Mouse (Mus musculus) heart, embryonic 13.5 days (tissue): Measurements from ENCODE around the gene Cenpp. TPM values are rescaled to one million over a fixed set of nuclear protein-coding genes. Genes with fewer than 3 reads are reported as not detected.

Experiments
- ATAC-seq: fragments of 200-750 bp; cut with Nextera tagmentation; 2 replicates; pipeline ENCODE4 v1.8.0; 2017; ENCODE audit warnings: moderate TSS enrichment; ENCODE audit not compliant: insufficient number of reproducible peaks, low FRiP score, low TSS enrichment; ENCODE audit errors: extremely low read depth
- H3K27ac ChIP-seq: fragments of 300-500 bp; sonication (generic); replicated peaks from 2 replicates; pipeline ENCODE4 v1.5.1; 2015; ENCODE audit warnings: moderate library complexity, mild to moderate bottlenecking, inconsistent platforms
- H3K27me3 ChIP-seq: fragments of 300-500 bp; sonication (generic); replicated peaks from 2 replicates; pipeline ENCODE4 v1.6.1; 2015; ENCODE audit warnings: mild to moderate bottlenecking, inconsistent platforms
- H3K36me3 ChIP-seq: fragments of 300-500 bp; sonication (generic); 2 replicates; pipeline ENCODE4 v1.6.1; 2015; ENCODE audit warnings: mild to moderate bottlenecking, inconsistent platforms
- H3K4me1 ChIP-seq: fragments of 300-500 bp; sonication (generic); 2 replicates; pipeline ENCODE4 v1.6.1; 2015; ENCODE audit warnings: inconsistent platforms
- H3K4me2 ChIP-seq: fragments of 300-500 bp; sonication (generic); 2 replicates; pipeline ENCODE4 v1.6.1; 2015; ENCODE audit warnings: inconsistent platforms, mild to moderate bottlenecking, moderate library complexity
- H3K4me3 ChIP-seq: fragments of 300-500 bp; sonication (generic); 2 replicates; pipeline ENCODE4 v1.5.1; 2015; ENCODE audit warnings: moderate library complexity, mild to moderate bottlenecking, inconsistent platforms
- H3K9ac ChIP-seq: fragments of 300-500 bp; sonication (generic); 2 replicates; pipeline ENCODE4 v1.6.1; 2015; ENCODE audit warnings: inconsistent platforms, mild to moderate bottlenecking, moderate library complexity
- H3K9me3 ChIP-seq: fragments of 300-500 bp; sonication (generic); 2 replicates; pipeline ENCODE4 v1.6.1; 2016; ENCODE audit warnings: inconsistent platforms
- WGBS: fragments of 180-500 bp; shearing (Covaris S2); methylation state at CpG from one replicate; pipeline ENCODE4 v1.1.7; 2015; ENCODE audit warnings: mixed read lengths; 5-methylcytosine and 5-hydroxymethylcytosine counted together
- polyA plus RNA-seq: library from polyadenylated mRNA; unstranded; fragments of >200 nt; fragmentation: Nextera tagmentation; extraction: Ambion mirVana; gene quantifications from 2 replicates; pipeline ENCODE4 v1.2.1, GENCODE M21; 2015

Gene Cenpp
- polyA plus RNA-seq, 1 experiment from 2014 or later: 23.0 TPM

- Histone ChIP-seq H3K27me3 (no peaks in the 10 kb centered on the region), H3K4me1 (peaks cover 12% of the 10 kb centered on the region), H3K4me3 (no peak overlapping the region), H3K36me3 (peaks cover 15% of the 10 kb centered on the region), H3K9ac (no peak overlapping the region), H3K27ac (peak overlapping the region; percentile 48; the same call in 1 of the 2 replicates), H3K9me3 (no peaks in the 10 kb centered on the region), H3K4me2 (no peak overlapping the region)
- no peak for ATAC-seq
- WGBS: 56% methylated on average over 2 of the region's 2 CpGs
Measured at GRCm38 (mm10) chr13:49644731-49645529, 7.7 kb downstream of the Cenpp start.

- H3K27ac ChIP-seq: no peak overlapping the region
- H3K9ac ChIP-seq: no peak overlapping the region
- H3K4me3 ChIP-seq: no peak overlapping the region
- ATAC-seq: no peak
- peaks cover 21% of the 10 kb centered on the region for H3K36me3 ChIP-seq
- H3K9me3 ChIP-seq: no peaks in the 10 kb centered on the region
- peaks cover 12% of the 10 kb centered on the region for H3K4me1 ChIP-seq
- no peaks in the 10 kb centered on the region for H3K27me3 ChIP-seq
- H3K4me2 ChIP-seq: no peak overlapping the region
Measured at GRCm38 (mm10) chr13:49643669-49644362, 8.8 kb downstream of the Cenpp start.

GRCm38 (mm10) chr13:49642650-49643049, 9.9 kb downstream of the Cenpp start:
- Histone ChIP-seq H3K27me3 (no peaks in the 10 kb centered on the region), H3K4me2 (no peak overlapping the region), H3K4me1 (peaks cover 12% of the 10 kb centered on the region), H3K36me3 (peaks cover 19% of the 10 kb centered on the region), H3K9ac (no peak overlapping the region), H3K27ac (no peak overlapping the region), H3K9me3 (no peaks in the 10 kb centered on the region), H3K4me3 (no peak overlapping the region)
- ATAC-seq: no peak
- 76% methylated on average over 6 of the region's 6 CpGs for WGBS

GRCm38 (mm10) chr13:49639965-49640364, 12.6 kb downstream of the Cenpp start:
- whole genome bisulfite sequencing: 82% methylated on average over 2 of the region's 2 CpGs

GRCm38 (mm10) chr13:49629076-49629475, 23.5 kb downstream of the Cenpp start:
- Histone ChIP-seq H3K4me2 (no peak overlapping the region), H3K27me3 (no peaks in the 10 kb centered on the region), H3K36me3 (no peaks in the 10 kb centered on the region), H3K4me3 (no peak overlapping the region), H3K9ac (no peak overlapping the region), H3K4me1 (no peaks in the 10 kb centered on the region), H3K27ac (no peak overlapping the region), H3K9me3 (no peaks in the 10 kb centered on the region)
- ATAC-seq: no peak
- WGBS: 87% methylated on average over 2 of the region's 2 CpGs

More at GRCm38 (mm10) chr13:49639965-49640364, 12.6 kb downstream of the Cenpp start:
- Histone ChIP-seq H3K4me2 (no peak overlapping the region), H3K27me3 (no peaks in the 10 kb centered on the region), H3K9ac (no peak overlapping the region), H3K9me3 (no peaks in the 10 kb centered on the region), H3K4me3 (no peak overlapping the region), H3K4me1 (peaks cover 12% of the 10 kb centered on the region), H3K27ac (no peak overlapping the region), H3K36me3 (peaks cover 20% of the 10 kb centered on the region)
- no peak for ATAC-seq

- H3K4me3 ChIP-seq: no peak overlapping the region
- no peak overlapping the region for H3K4me2 ChIP-seq
- H3K27me3 ChIP-seq: no peaks in the 10 kb centered on the region
- no peak overlapping the region for H3K9ac ChIP-seq
- H3K4me1 ChIP-seq: no peaks in the 10 kb centered on the region
- H3K36me3 ChIP-seq: no peaks in the 10 kb centered on the region
- no peaks in the 10 kb centered on the region for H3K9me3 ChIP-seq
- H3K27ac ChIP-seq: no peak overlapping the region
- ATAC-seq: no peak
Measured at GRCm38 (mm10) chr13:49628167-49628566, 24.4 kb downstream of the Cenpp start.

GRCm38 (mm10) chr13:49623216-49623615, 29.4 kb downstream of the Cenpp start:
- H3K27ac ChIP-seq: no peak overlapping the region
- H3K9me3 ChIP-seq: no peaks in the 10 kb centered on the region
- peaks cover 4% of the 10 kb centered on the region; the same call in 1 of the 2 replicates for H3K4me1 ChIP-seq
- no peaks in the 10 kb centered on the region for H3K27me3 ChIP-seq
- WGBS: 61% methylated on average over 1 of the region's 1 CpGs
- H3K36me3 ChIP-seq: peaks cover 4% of the 10 kb centered on the region; the same call in 1 of the 2 replicates
- no peak for ATAC-seq
- H3K4me3 ChIP-seq: no peak overlapping the region
- H3K4me2 ChIP-seq: no peak overlapping the region
- no peak overlapping the region for H3K9ac ChIP-seq

- peaks cover 9% of the 10 kb centered on the region; the same call in 1 of the 2 replicates for H3K36me3 ChIP-seq
- no peak overlapping the region for H3K4me2 ChIP-seq
- no peak overlapping the region for H3K4me3 ChIP-seq
- H3K27ac ChIP-seq: no peak overlapping the region
- H3K27me3 ChIP-seq: no peaks in the 10 kb centered on the region
- H3K9ac ChIP-seq: no peak overlapping the region
- no peak for ATAC-seq
- no peaks in the 10 kb centered on the region for H3K9me3 ChIP-seq
- H3K4me1 ChIP-seq: peaks cover 4% of the 10 kb centered on the region; the same call in 1 of the 2 replicates
Measured at GRCm38 (mm10) chr13:49618365-49618764, 34.2 kb downstream of the Cenpp start.

GRCm38 (mm10) chr13:49617021-49617420, 35.6 kb downstream of the Cenpp start:
- H3K4me3 ChIP-seq: no peak overlapping the region
- H3K9ac ChIP-seq: no peak overlapping the region
- H3K9me3 ChIP-seq: no peaks in the 10 kb centered on the region
- peaks cover 4% of the 10 kb centered on the region; the same call in 1 of the 2 replicates for H3K4me1 ChIP-seq
- no peak for ATAC-seq
- no peak overlapping the region for H3K4me2 ChIP-seq
- H3K36me3 ChIP-seq: peaks cover 9% of the 10 kb centered on the region; the same call in 1 of the 2 replicates
- WGBS: 74% methylated on average over 3 of the region's 3 CpGs
- H3K27me3 ChIP-seq: no peaks in the 10 kb centered on the region
- H3K27ac ChIP-seq: no peak overlapping the region

- Histone ChIP-seq H3K4me3 (peak overlapping the region; percentile 37), H3K36me3 (no peaks in the 10 kb centered on the region), H3K4me2 (peak overlapping the region; percentile 51), H3K4me1 (peaks cover 11% of the 10 kb centered on the region), H3K9ac (peak overlapping the region; percentile 58), H3K27me3 (no peaks in the 10 kb centered on the region), H3K9me3 (no peaks in the 10 kb centered on the region), H3K27ac (peak overlapping the region; percentile 61; the same call in 1 of the 2 replicates)
- WGBS: 57% methylated on average over 4 of the region's 4 CpGs
- ATAC-seq: no peak
Measured at GRCm38 (mm10) chr13:49608589-49609322, 43.8 kb downstream of the Cenpp start.

GRCm38 (mm10) chr13:49607714-49608113, 44.9 kb downstream of the Cenpp start, which contains the start of gene Ogn:
Gene Ogn (plus strand): TSS chr13:49608046.
- peak within 1 kb of the TSS; percentile 37 for H3K4me3 ChIP-seq
- H3K9ac ChIP-seq: peak within 1 kb of the TSS; percentile 58
- ATAC-seq: no peak
- H3K4me2 ChIP-seq: peak within 1 kb of the TSS; percentile 51
- H3K27me3 ChIP-seq: no peaks in the 10 kb centered on the region
- WGBS: 33% methylated on average over 4 of the region's 4 CpGs
- H3K9me3 ChIP-seq: no peaks in the 10 kb centered on the region
- H3K27ac ChIP-seq: peak within 1 kb of the TSS; percentile 63
- peaks cover 11% of the 10 kb centered on the region for H3K4me1 ChIP-seq
- H3K36me3 ChIP-seq: no peaks in the 10 kb centered on the region
